In genomic region chr10:8801139-8801613, GRCm38 (mm10) we compare ENCODE assay signal across 8 mouse cellular contexts.
A peak's percentile ranks its signal among the peaks of the same experiment; 100 is the strongest.
DNase-seq lines count a peak whose midpoint lies in the region; ATAC-seq lines count a peak whose summit lies in the region.

No protein-coding gene starts in this region.

- H3K27ac ChIP-seq in heart, embryonic 15.5 days = peak overlapping the region; percentile 39; the same call in 1 of the 2 replicates
- H3K27ac ChIP-seq in embryonic facial prominence, embryonic 10.5 days (replicated peaks) = peak overlapping the region; percentile 74
- H3K27ac ChIP-seq in intestine, embryonic 16.5 days (ENCODE audit: low read length) = no peak overlapping the region
- no peak overlapping the region for H3K27ac ChIP-seq in liver, embryonic 15.5 days (replicated peaks)

- H3K4me3 ChIP-seq in heart, embryonic 15.5 days = no peak overlapping the region
- peak overlapping the region; percentile 39 for H3K4me3 ChIP-seq in embryonic facial prominence, embryonic 10.5 days
- H3K4me3 ChIP-seq in intestine, embryonic 16.5 days (ENCODE audit: low read length) = no peak overlapping the region
- no peak overlapping the region for H3K4me3 ChIP-seq in liver, embryonic 15.5 days (replicated peaks)

- intact Hi-C loops in heart, postnatal 14 days (cut with DNase I) = no loop called here

- ATAC-seq in heart, embryonic 15.5 days (replicated peaks; ENCODE audit: insufficient number of reproducible peaks, insufficient read depth, low FRiP score, low read depth) = 0 out of 2 replicates have a peak, but pooled peaks have one; percentile 28
- peak; percentile 24; the same call in 1 of the 2 replicates for ATAC-seq in intestine, embryonic 16.5 days
- no peak for ATAC-seq in liver, embryonic 15.5 days (ENCODE audit: insufficient read depth)

- H3K9me3 ChIP-seq in heart, embryonic 15.5 days (replicated peaks) = no peaks in the 10 kb centered on the region
- H3K9me3 ChIP-seq in embryonic facial prominence, embryonic 10.5 days = peaks cover 9% of the 10 kb centered on the region
- H3K9me3 ChIP-seq in intestine, embryonic 16.5 days (ENCODE audit: control insufficient read depth, low read length) = no peaks in the 10 kb centered on the region
- no peaks in the 10 kb centered on the region for H3K9me3 ChIP-seq in liver, embryonic 15.5 days (replicated peaks)

- H3K4me2 ChIP-seq in heart, embryonic 15.5 days = peak overlapping the region; percentile 43
- no peak overlapping the region for H3K4me2 ChIP-seq in intestine, embryonic 16.5 days (ENCODE audit: low read depth, low read length)
- H3K4me2 ChIP-seq in liver, embryonic 15.5 days = peak overlapping the region; percentile 27; the same call in 1 of the 2 replicates

- WGBS in heart, embryonic 15.5 days = 46% methylated on average over 14 of the region's 14 CpGs
- 26% methylated on average over 14 of the region's 14 CpGs for WGBS in embryonic facial prominence, embryonic 10.5 days
- 55% methylated on average over 14 of the region's 14 CpGs for WGBS in intestine, embryonic 16.5 days
- WGBS in liver, embryonic 15.5 days (ENCODE audit: insufficient replicate concordance) = 68% methylated on average over 14 of the region's 14 CpGs

- peaks cover 42% of the 10 kb centered on the region for H3K4me1 ChIP-seq in heart, embryonic 15.5 days (replicated peaks)
- H3K4me1 ChIP-seq in embryonic facial prominence, embryonic 10.5 days = peaks cover 35% of the 10 kb centered on the region
- peaks cover 10% of the 10 kb centered on the region; the same call in 1 of the 2 replicates for H3K4me1 ChIP-seq in intestine, embryonic 16.5 days (ENCODE audit: control insufficient read depth, insufficient read depth, low read length)
- H3K4me1 ChIP-seq in liver, embryonic 15.5 days (replicated peaks) = peaks cover 10% of the 10 kb centered on the region

- H3K36me3 ChIP-seq in heart, embryonic 15.5 days = no peaks in the 10 kb centered on the region
- peaks cover 36% of the 10 kb centered on the region for H3K36me3 ChIP-seq in embryonic facial prominence, embryonic 10.5 days (replicated peaks)
- no peaks in the 10 kb centered on the region for H3K36me3 ChIP-seq in intestine, embryonic 16.5 days (ENCODE audit: control insufficient read depth, insufficient read depth, low read length)
- H3K36me3 ChIP-seq in liver, embryonic 15.5 days (replicated peaks) = no peaks in the 10 kb centered on the region

- no peak for DNase-seq in heart, postnatal 14 days
- DNase-seq in embryonic facial prominence, embryonic 10.5 days (ENCODE audit: low spot score) = peak; percentile 58
- DNase-seq in gastrocnemius, adult 18-20 months (ENCODE audit: low spot score) = no peak
- DNase-seq in spleen, postnatal 4 days (ENCODE audit: low spot score in 2 of 2) = no peak
- no peak for DNase-seq in adrenal gland, adult 2 months

- H3K9ac ChIP-seq in heart, embryonic 15.5 days = no peak overlapping the region
- no peak overlapping the region for H3K9ac ChIP-seq in intestine, embryonic 16.5 days (ENCODE audit: low read depth, low read length)
- no peak overlapping the region for H3K9ac ChIP-seq in liver, embryonic 15.5 days

- H3K27me3 ChIP-seq in heart, embryonic 15.5 days = no peaks in the 10 kb centered on the region
- no peaks in the 10 kb centered on the region for H3K27me3 ChIP-seq in embryonic facial prominence, embryonic 10.5 days (replicated peaks; ENCODE audit: low read depth, poor library complexity, severe bottlenecking)
- no peaks in the 10 kb centered on the region for H3K27me3 ChIP-seq in intestine, embryonic 16.5 days (replicated peaks; ENCODE audit: control insufficient read depth, insufficient read depth, low read length)
- no peaks in the 10 kb centered on the region for H3K27me3 ChIP-seq in liver, embryonic 15.5 days

Comparison
In these comparisons a context has a peak if more than half of its experiments do, and no peak if none do; other contexts are left out.
1. H3K27ac ChIP-seq: peak in heart, embryonic 15.5 days (single experiment) and embryonic facial prominence, embryonic 10.5 days (single experiment); none in intestine, embryonic 16.5 days (single experiment) and liver, embryonic 15.5 days (single experiment).